Mouse (Mus musculus): Measurements from ENCODE around the gene Peli2.

Gene Peli2

DNA sequence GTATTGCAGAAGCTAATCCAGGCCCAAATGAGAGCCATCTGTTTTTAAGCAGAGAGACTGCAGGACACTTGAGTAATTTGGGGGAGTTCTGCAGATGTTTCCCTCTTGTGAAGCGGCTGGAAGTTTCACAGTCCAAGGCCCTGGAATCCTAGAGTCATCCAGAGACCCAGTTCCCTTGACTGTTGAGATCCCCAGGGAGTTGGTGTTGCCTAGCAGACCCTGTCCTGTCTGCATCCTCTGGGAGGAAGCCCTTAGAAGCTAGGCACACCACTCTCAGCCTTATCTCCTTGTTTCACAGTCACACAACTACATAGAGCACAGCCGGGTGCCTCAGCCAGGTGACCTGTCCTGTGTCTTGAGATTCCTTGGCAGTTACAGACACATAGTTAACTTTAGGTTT is 30.9 kb downstream of the Peli2 start:
- no peak for DNase-seq (ENCODE audit: low read depth, low spot score)

- no peak for DNase-seq (ENCODE audit: low read depth, low spot score)
Observed at GRCm38 (mm10) chr14:48153064-48153463, 32.4 kb downstream of the Peli2 start.

DNA sequence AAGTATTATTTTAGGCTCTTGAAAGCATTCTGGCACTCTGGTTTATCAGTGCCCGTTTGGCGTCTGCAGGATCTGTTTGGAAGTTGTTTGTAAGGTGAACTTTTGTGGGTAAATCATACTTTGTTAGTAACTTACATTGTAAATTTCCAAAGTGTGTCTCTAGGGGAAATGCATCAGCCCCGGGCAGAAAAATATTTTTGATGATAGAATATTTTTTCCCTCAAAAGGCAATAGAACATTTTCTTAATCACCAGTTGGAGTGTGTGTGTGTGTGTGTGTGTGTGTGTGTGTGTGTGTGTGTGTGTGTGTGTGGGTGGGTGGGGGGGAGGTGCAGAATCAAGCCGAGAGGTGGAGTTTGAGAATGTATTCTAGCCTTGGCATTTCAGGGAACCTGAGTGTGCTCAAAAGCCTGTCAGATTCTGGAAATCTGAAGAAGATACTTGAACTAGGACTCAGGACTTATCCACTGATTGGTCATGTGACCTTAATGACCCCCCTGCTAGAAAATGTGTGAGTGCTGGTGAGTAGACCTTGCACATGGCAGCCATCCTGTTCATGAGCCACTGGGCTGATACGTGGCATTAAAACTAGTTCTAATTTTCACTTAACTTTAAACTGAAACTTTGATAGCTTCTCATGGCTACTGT is 33.4 kb downstream of the Peli2 start:
- DNase-seq (ENCODE audit: low read depth, low spot score) = no peak

GRCm38 (mm10) chr14:48154641-48155040 is 34.0 kb downstream of the Peli2 start:
- no peak for DNase-seq (ENCODE audit: low read depth, low spot score)

- no peak for DNase-seq (ENCODE audit: low read depth, low spot score)
Observed at GRCm38 (mm10) chr14:48155153-48155552, 34.5 kb downstream of the Peli2 start.

DNA sequence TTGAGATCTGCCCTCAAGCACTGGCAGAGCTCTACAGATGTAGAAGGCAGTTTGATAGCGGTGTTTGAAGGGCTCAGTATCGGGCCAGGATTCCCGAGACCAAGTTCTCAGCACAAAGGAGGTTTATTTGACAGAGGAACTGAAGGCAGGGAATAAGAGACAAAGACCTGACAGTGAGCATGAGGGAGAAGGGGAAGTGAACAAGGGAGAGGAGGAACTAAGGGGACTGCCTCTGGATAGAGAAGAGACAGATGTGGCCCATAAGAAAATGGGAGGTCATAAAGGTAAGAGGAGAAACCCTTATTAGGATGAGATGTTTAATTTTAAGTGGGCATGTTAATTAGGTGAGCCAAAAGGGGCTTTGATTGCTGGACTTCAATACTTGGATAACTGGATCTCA is 36.5 kb downstream of the Peli2 start:
- DNase-seq (ENCODE audit: low read depth, low spot score) = no peak

DNA sequence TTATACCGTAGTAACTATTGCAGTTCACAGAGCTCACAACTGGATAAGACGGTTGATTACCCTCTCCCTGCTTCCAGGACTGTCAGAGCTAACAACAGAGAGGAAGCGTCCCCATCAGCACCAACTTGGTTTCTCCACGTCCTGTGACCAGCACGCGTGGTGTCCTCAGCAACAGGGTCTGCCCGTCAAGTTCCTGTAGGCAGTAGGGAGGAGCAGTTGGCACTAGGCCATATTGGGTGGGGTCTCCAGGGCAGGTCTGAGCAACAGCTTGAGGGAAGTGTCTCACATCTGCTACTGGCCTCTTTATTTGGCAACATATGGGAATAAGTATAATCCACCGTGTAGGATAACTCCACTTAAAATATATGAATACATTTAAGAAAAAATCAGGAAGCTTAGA is 37.2 kb downstream of the Peli2 start:
- DNase-seq (ENCODE audit: low read depth, low spot score) = no peak

- no peak for DNase-seq (ENCODE audit: low read depth, low spot score)
Observed at GRCm38 (mm10) chr14:48159401-48159800, 38.8 kb downstream of the Peli2 start.

GRCm38 (mm10) chr14:48162446-48162845 is 41.8 kb downstream of the Peli2 start:
- no peak for DNase-seq (ENCODE audit: low read depth, low spot score)

- DNase-seq (ENCODE audit: low read depth, low spot score) = no peak
Observed at GRCm38 (mm10) chr14:48164917-48165316, 44.3 kb downstream of the Peli2 start.

DNA sequence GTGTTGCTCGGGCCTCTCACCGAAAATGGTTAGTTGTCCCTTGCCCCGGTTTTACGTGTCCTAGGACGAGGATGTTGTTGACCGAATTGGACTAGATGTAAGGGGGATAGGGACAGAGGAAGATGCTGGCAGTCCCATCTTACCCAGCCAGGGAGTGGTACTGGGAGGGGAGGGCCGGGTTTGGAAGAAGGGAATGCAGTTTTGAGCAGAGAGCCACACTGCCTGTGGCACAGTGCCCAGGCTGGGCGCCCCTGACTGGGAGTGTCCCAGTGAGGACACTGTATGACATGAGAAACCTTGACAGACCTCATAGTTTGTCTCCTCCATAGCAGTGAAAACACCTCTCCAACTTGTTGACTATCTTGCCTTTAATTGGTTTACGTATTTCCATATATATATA is 45.8 kb downstream of the Peli2 start:
- no peak for DNase-seq (ENCODE audit: low read depth, low spot score)

- DNase-seq (ENCODE audit: low read depth, low spot score) = no peak
Observed at GRCm38 (mm10) chr14:48167020-48167419, 46.4 kb downstream of the Peli2 start.

DNA sequence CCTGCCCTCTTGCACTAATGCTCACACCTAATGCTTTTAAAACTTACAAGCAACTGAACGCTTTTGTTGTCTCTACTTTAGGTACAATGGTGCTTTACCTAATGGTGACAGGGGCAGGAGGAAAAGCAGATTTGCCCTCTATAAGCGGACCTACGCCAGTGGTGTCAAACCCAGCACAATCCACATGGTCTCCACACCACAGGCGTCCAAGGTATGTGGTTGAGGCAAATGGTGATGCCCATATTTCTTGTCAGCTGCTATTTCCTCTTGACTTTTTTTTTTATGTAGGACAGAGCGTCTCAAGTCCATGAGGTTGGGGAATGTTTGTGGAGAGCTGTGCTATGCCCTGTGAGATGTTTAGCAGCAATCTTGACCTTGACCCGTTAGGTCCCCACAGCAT is 47.5 kb downstream of the Peli2 start:
- no peak for DNase-seq (ENCODE audit: low read depth, low spot score)

DNA sequence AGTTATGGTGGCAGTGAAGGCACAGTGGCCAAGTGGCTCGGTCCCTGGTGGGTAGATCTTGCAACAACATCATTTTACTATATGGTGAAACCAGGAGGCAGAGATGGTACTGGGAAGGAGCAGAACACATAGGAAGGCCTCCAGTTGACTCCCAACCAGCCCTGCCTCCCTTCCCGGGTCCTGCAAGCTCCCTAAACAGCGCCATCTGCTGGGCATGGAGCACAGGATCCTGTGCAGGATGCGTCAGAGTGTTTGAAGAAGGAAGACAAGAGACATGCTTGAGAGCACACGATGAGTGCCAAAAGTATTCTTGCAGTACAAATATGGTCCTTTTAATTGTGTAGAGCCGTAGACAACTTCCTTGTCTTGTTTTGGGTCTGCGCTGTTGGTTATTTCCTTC is 49.3 kb downstream of the Peli2 start:
- no peak for DNase-seq (ENCODE audit: low read depth, low spot score)

- no peak for DNase-seq (ENCODE audit: low read depth, low spot score)
Observed at GRCm38 (mm10) chr14:48171268-48171667, 50.6 kb downstream of the Peli2 start.

GRCm38 (mm10) chr14:48172026-48172425 is 51.4 kb downstream of the Peli2 start:
- DNase-seq (ENCODE audit: low read depth, low spot score) = no peak

GRCm38 (mm10) chr14:48172876-48173275 is 52.3 kb downstream of the Peli2 start:
- no peak for DNase-seq (ENCODE audit: low read depth, low spot score)

- no peak for DNase-seq (ENCODE audit: low read depth, low spot score)
Observed at GRCm38 (mm10) chr14:48173840-48174239, 53.2 kb downstream of the Peli2 start.

DNA sequence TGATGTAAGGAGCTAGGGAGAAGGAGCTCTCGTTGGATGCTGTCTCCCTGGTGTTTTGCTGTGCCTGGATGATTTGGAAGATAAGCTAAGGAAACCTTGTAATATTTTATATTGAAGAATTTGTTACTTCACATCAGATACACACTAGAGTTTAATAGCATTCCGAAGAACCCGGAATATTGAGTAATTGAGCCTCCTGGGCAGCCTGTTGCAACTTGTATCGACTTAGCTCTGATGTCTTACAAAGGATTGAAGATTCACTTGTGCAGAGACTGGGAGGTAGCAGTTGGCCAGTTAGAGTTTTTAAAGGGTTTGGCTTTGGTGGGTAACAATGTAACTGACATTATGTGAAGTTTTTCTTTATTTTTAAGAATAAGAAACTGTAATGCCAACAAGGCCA is 53.7 kb downstream of the Peli2 start:
- DNase-seq (ENCODE audit: low read depth, low spot score) = no peak

- DNase-seq (ENCODE audit: low read depth, low spot score) = no peak
Observed at GRCm38 (mm10) chr14:48175115-48175514, 54.5 kb downstream of the Peli2 start.

DNA sequence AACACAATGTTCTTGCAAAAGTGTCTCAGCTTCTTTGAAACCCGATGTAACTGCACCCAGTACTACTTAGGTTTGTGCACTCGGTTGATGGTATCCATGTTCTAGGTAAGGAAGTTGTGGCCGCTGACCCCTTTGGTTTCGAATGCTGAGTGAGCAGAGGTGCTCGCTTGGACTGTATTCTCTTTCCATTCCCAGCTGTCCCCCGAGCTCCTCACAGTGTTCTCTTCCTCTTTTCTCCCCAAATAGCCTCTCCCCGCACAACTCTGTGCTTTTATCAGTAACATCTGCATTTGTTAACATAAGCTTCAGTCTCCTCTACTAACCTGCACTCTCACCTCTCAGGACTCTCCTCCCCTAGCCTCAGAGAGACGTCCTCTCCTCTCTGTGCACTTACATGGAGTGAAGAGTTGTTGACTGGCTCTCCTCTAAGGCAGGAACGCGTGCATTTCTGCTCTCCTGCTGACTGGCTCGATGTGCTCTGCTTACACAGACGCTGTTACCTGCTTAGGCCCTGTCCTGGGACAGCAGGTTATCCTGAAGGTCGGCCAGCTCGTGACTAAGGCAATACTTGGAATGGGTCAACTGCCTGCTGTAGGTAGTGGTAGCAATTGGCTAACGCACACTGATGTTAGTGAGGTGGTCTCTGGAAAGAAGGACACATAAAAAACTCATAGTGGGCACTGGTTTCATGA is 57.8 kb downstream of the Peli2 start:
- no peak for DNase-seq (ENCODE audit: low read depth, low spot score)

GRCm38 (mm10) chr14:48179021-48179420 is 58.4 kb downstream of the Peli2 start:
- no peak for DNase-seq (ENCODE audit: low read depth, low spot score)

GRCm38 (mm10) chr14:48186302-48186701 is 65.7 kb downstream of the Peli2 start:
- DNase-seq (ENCODE audit: low read depth, low spot score) = no peak

- no peak for DNase-seq (ENCODE audit: low read depth, low spot score)
Observed at GRCm38 (mm10) chr14:48187100-48187499, 66.5 kb downstream of the Peli2 start.

Measured in forelimb bud, embryonic 11.5 days (tissue).